Mouse (Mus musculus): ENCODE data around the gene Casp9.

The Casp9 gene

DNA sequence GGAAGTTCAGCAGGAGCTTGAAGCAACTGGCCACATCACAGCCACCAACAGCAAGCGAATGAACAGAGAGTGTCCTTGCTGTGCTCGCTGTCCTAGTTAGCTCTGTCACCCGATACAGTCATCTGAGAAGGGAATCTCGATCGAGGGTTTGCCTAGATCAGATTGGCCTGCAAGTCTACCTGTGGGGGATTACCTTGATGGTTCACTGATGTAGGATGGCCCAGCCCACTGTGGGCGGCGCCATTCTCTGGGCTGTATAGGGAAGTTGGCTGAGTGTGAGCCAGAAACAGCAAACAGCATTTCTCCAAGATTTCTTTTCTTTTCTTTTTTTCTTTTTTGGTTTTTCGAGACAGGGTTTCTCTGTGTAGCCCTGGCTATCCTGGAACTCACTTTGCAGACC lies 71.1 kb downstream of the Casp9 start:
- no peak for DNase-seq (ENCODE audit: low read depth, low spot score)

DNA sequence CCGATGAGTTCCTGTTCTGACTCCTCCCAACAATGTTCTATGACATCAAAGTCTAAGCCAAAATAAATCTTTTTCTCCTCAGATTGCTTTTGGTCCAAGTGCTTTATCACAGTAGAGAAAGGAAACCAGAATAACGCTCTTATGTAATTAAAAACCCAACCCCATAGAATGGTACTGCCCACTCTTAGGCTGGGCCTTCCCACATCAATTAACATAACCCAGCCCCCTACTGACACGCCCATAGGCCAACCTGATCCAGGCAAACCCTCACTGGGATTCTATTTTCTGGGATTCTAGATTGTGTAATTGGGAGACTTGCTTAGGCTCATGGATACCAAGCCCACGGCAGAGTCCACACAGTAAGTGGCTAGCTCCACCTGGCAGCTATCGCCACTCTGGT lies 71.6 kb downstream of the Casp9 start:
- DNase-seq (ENCODE audit: low read depth, low spot score), result no peak

All from embryo, embryonic 11.5 days (tissue).